Mouse (Mus musculus) c-Kit-positive CD71-positive TER-119-positive erythroid progenitor cells, embryonic 14.5 days (primary cell): ENCODE data around the gene Tubb1.

Experiments
- DNase-seq: peaks from one replicate; pipeline ENCODE4 v3.0.0-alpha.2; 2013; ENCODE audit warnings: low spot score

Gene Tubb1

GRCm38 (mm10) chr2:174450353-174450752 is at the start of gene Tubb1:
TSS of gene Tubb1 (plus strand) at chr2:174450695.
- DNase-seq = no peak

- peak; percentile 14 for DNase-seq
Observed at GRCm38 (mm10) chr2:174410222-174410621, 40.3 kb upstream of the Tubb1 start.

- no peak for DNase-seq
Observed at GRCm38 (mm10) chr2:174413127-174413526, 37.4 kb upstream of the Tubb1 start.

GRCm38 (mm10) chr2:174415001-174415730 is 35.3 kb upstream of the Tubb1 start:
- no peak for DNase-seq

- peak; percentile 99 for DNase-seq
Observed at GRCm38 (mm10) chr2:174415731-174416310, 34.7 kb upstream of the Tubb1 start, which contains the start of gene Nelfcd. TSS of gene Nelfcd (plus strand) at chr2:174415804.

GRCm38 (mm10) chr2:174421107-174421506 is 29.4 kb upstream of the Tubb1 start:
- no peak for DNase-seq

GRCm38 (mm10) chr2:174424301-174425085 is 26.0 kb upstream of the Tubb1 start:
- DNase-seq = no peak

GRCm38 (mm10) chr2:174426856-174427255 is 23.6 kb upstream of the Tubb1 start:
- no peak for DNase-seq

- DNase-seq = no peak
Observed at GRCm38 (mm10) chr2:174428076-174428835, 22.2 kb upstream of the Tubb1 start.

GRCm38 (mm10) chr2:174428996-174429591 is 21.4 kb upstream of the Tubb1 start:
- DNase-seq = no peak

GRCm38 (mm10) chr2:174434943-174435342 is 15.6 kb upstream of the Tubb1 start:
- DNase-seq = no peak

GRCm38 (mm10) chr2:174436076-174436701 is 14.3 kb upstream of the Tubb1 start:
- DNase-seq = no peak

GRCm38 (mm10) chr2:174436916-174437696 is 13.4 kb upstream of the Tubb1 start:
- no peak for DNase-seq

- no peak for DNase-seq
Observed at GRCm38 (mm10) chr2:174437697-174437982, 12.9 kb upstream of the Tubb1 start.

- DNase-seq = no peak
Observed at GRCm38 (mm10) chr2:174438181-174438580, 12.3 kb upstream of the Tubb1 start.

GRCm38 (mm10) chr2:174438737-174439449 is 11.6 kb upstream of the Tubb1 start, which contains the start of gene Ctsz:
TSS of gene Ctsz (minus strand) at chr2:174439039.
- peak; percentile 74 for DNase-seq

- no peak for DNase-seq
Observed at GRCm38 (mm10) chr2:174439450-174439838, 11.1 kb upstream of the Tubb1 start.

- DNase-seq = no peak
Observed at GRCm38 (mm10) chr2:174439961-174440360, 10.5 kb upstream of the Tubb1 start.

- DNase-seq = no peak
Observed at GRCm38 (mm10) chr2:174441898-174442297, 8.6 kb upstream of the Tubb1 start.

GRCm38 (mm10) chr2:174442460-174442859 is 8.0 kb upstream of the Tubb1 start:
- no peak for DNase-seq
